Mouse (Mus musculus) cerebellum, adult 2 months (tissue): ENCODE data around the gene Zpr1. TPM values are rescaled to one million over a fixed set of nuclear protein-coding genes. Genes with fewer than 3 reads are reported as not detected.

ENCODE experiments used
- DNase-seq, 2 experiments: peaks; one replicate each; pipeline ENCODE4 v3.0.0; 2021
- H3K27ac ChIP-seq: fragments of 200-500 bp; 2 replicates; pipeline ENCODE4 v1.5.1; 2012; ENCODE audit warnings: low read length, control low read depth, inconsistent platforms; ENCODE audit not compliant: insufficient read depth
- H3K27me3 ChIP-seq: fragments of 200-500 bp; 2 replicates; pipeline ENCODE4 v1.6.1; 2012; ENCODE audit warnings: inconsistent platforms, mild to moderate bottlenecking, low read length, moderate library complexity; ENCODE audit not compliant: control insufficient read depth, insufficient read depth
- H3K4me1 ChIP-seq: fragments of 200-500 bp; 2 replicates; pipeline ENCODE4 v1.6.1; 2011; ENCODE audit warnings: low read length; ENCODE audit not compliant: control insufficient read depth, insufficient read depth
- H3K4me3 ChIP-seq: fragments of 200-500 bp; replicated peaks from 2 replicates; pipeline ENCODE3; 2011; ENCODE audit warnings: mild to moderate bottlenecking, low read depth, low read length, control low read depth; ENCODE audit not compliant: insufficient read depth
- CTCF ChIP-seq: fragments of 200-500 bp; IDR thresholded peaks from 2 replicates; pipeline ENCODE4 v1.5.1; 2011; ENCODE audit warnings: low read depth, mild to moderate bottlenecking, control low read depth, low read length, moderate library complexity, borderline replicate concordance; ENCODE audit not compliant: insufficient read depth
- POLR2A ChIP-seq: fragments of 200-500 bp; IDR thresholded peaks from 2 replicates; pipeline ENCODE4 v1.6.1; 2011; ENCODE audit warnings: low read length, control low read depth, borderline replicate concordance; ENCODE audit not compliant: insufficient read depth
- WGBS: fragments of 180-500 bp; shearing (Covaris S2); methylation state at CpG from one replicate; pipeline ENCODE4 v1.1.7; 2018; 5-methylcytosine and 5-hydroxymethylcytosine counted together
- polyA plus RNA-seq: library from polyadenylated mRNA; depleted of rRNA; stranded (reverse); fragments of >200 nt; gene quantifications from 2 replicates; pipeline ENCODE4 v1.2.3, GENCODE M21; 2012

Zpr1 gene
- polyA plus RNA-seq, 1 experiment = 40.3 TPM

DNA sequence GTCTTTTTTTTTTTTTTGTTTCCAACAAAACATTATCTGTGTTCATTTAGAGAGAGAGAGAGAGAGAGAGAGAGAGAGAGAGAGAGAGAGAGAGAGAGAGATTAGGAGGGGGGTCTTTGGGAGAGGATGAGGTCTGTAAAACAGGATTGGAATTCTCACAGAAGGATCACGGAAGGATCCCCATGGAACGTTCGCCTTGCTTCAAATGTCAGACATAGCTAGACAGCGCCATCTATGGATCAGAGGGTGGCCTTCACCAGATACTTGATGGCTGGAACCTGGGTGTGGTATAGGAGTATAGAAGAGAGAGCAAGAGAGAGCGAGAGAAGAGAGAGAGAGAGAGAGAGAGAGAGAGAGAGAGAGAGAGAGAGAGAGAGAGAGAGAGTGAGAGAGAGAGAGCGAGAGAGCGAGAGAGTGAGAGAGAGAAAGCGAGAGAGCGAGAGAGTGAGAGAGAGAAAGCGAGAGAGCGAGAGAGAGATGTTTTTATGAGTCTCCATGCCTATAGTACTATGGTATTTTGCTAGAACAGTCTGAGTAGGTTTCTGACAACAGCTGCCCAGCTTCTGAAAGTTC is 26.0 kb upstream of the Zpr1 start:
- DNase-seq = peak; percentile 71
- no peak overlapping the region for H3K27ac ChIP-seq
- no peaks in the 10 kb centered on the region for H3K4me1 ChIP-seq
- H3K4me3 ChIP-seq = no peak overlapping the region
- 25% methylated on average over 11 of the region's 11 CpGs for WGBS
- peak; percentile 93 for TF ChIP-seq CTCF
- TF ChIP-seq POLR2A = no peak
- H3K27me3 ChIP-seq = no peaks in the 10 kb centered on the region

DNA sequence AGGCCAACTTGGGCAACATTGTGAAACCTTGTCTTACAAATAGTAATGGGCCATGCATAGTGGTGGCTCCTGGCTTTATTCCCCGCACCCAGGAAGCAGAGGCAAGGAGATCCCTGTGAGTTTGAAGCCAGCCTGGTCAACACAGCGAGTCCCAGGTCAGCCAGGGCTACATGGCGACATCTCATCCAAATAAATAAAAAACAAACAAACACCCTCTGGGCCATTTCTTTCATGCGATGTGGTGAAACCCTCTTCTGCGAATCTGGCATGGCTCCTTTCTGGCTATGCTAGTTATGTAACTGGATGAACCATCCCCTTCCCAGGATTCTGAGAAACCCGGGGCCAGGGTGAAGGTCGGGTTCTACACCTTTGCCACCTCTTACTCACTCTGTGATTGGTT is 16.7 kb upstream of the Zpr1 start:
- TF ChIP-seq POLR2A (no peak), CTCF (no peak)
- WGBS = 91% methylated on average over 7 of the region's 7 CpGs
- Histone ChIP-seq H3K27me3 (no peaks in the 10 kb centered on the region), H3K4me1 (no peaks in the 10 kb centered on the region), H3K27ac (no peak overlapping the region), H3K4me3 (no peak overlapping the region)
- no peak for DNase-seq

- no peak overlapping the region for H3K27ac ChIP-seq
- no peaks in the 10 kb centered on the region for H3K4me1 ChIP-seq
- H3K27me3 ChIP-seq = no peaks in the 10 kb centered on the region
- no peak for DNase-seq
- no peak overlapping the region for H3K4me3 ChIP-seq
- TF ChIP-seq CTCF = no peak
- 62% methylated on average over 10 of the region's 10 CpGs for WGBS
Observed at GRCm38 (mm10) chr9:46256658-46257385, 16.0 kb upstream of the Zpr1 start.

- 90% methylated on average over 3 of the region's 3 CpGs for WGBS
- no peak for TF ChIP-seq CTCF
- H3K4me3 ChIP-seq = no peak overlapping the region
Observed at GRCm38 (mm10) chr9:46257546-46257945, 15.3 kb upstream of the Zpr1 start.

GRCm38 (mm10) chr9:46259111-46259510 is 13.8 kb upstream of the Zpr1 start:
- 92% methylated on average over 6 of the region's 6 CpGs for WGBS
- H3K4me1 ChIP-seq = no peaks in the 10 kb centered on the region
- TF ChIP-seq POLR2A (no peak), CTCF (no peak)

More at GRCm38 (mm10) chr9:46257546-46257945, 15.3 kb upstream of the Zpr1 start:
- Histone ChIP-seq H3K27me3 (no peaks in the 10 kb centered on the region), H3K27ac (no peak overlapping the region), H3K4me1 (no peaks in the 10 kb centered on the region)
- DNase-seq = no peak

DNA sequence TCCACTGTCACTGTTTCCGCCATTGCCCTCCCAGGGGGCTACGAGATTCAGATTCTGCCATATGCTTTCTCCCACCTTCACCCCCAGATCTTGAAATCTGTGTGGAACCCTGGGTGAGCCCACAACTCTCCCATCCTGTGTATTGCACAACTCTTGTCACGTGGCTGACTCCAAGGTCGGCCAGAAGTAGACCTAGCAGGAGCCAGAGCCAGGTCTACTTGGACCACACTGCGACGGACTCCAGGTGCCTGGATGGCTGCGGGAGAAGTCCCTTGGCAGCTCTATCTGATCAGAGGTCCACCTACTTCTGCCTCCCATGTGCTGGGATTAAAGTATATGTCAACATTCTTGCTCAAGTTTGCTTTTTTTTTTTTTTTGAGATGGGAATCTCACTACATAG is 11.7 kb upstream of the Zpr1 start:
- no peaks in the 10 kb centered on the region for H3K4me1 ChIP-seq
- no peak overlapping the region for H3K27ac ChIP-seq
- WGBS = 45% methylated on average over 7 of the region's 7 CpGs
- H3K4me3 ChIP-seq = no peak overlapping the region
- TF ChIP-seq POLR2A (no peak), CTCF (no peak)
- H3K27me3 ChIP-seq = no peaks in the 10 kb centered on the region; the same call in 1 of the 2 replicates
- DNase-seq = no peak

More at GRCm38 (mm10) chr9:46259111-46259510, 13.8 kb upstream of the Zpr1 start:
- DNase-seq = no peak
- no peaks in the 10 kb centered on the region for H3K27me3 ChIP-seq
- no peak overlapping the region for H3K27ac ChIP-seq
- no peak overlapping the region for H3K4me3 ChIP-seq

DNA sequence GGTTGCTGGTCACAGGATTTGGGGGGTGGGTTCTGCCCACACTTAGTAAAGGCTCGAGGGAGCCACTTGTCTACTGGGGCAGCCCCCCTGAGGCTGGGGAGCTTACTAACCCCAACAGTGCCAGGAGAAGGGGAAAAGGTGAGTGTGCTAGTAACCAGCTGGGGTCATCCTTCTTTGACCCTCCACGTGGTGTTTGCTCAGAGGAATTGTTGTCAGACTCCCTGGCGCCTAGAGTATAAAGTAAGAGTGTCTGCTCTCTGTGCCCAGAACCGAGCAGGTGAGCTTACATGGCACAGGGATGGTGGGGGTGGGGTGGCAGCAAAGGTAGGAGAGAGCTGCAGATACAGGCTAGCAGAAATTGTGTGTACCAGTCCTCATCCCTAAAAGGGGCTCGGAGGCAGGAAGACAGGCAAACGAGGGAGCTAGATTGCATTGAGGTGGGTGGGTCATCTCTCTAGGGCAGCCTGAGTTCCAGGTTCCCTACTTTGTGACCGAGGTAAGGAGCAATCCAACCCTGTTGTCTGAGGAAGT is 4.5 kb upstream of the Zpr1 start, which contains the start of gene Apoa5:
Gene Apoa5 (plus strand): TSS at position 291 of the 531 bp plus-strand sequence.
- WGBS = 54% methylated on average over 7 of the region's 7 CpGs
- no peaks in the 10 kb centered on the region for H3K4me1 ChIP-seq
- TF ChIP-seq POLR2A = no peak
- no peak within 1 kb of the TSS for H3K4me3 ChIP-seq
- H3K27ac ChIP-seq = no peak within 1 kb of the TSS
- H3K27me3 ChIP-seq = no peaks in the 10 kb centered on the region; the same call in 1 of the 2 replicates
- DNase-seq = no peak

GRCm38 (mm10) chr9:46269125-46269524 is 3.7 kb upstream of the Zpr1 start:
- Histone ChIP-seq H3K4me1 (no peaks in the 10 kb centered on the region), H3K4me3 (no peak overlapping the region), H3K27ac (no peak overlapping the region), H3K27me3 (no peaks in the 10 kb centered on the region; the same call in 1 of the 2 replicates)
- DNase-seq = no peak
- TF ChIP-seq POLR2A (no peak), CTCF (no peak)
- WGBS = 56% methylated on average over 5 of the region's 5 CpGs
